Mouse (Mus musculus) lung, adult 2 months (tissue): Measurements from ENCODE around the gene Slc22a23.

ENCODE experiments used
- CTCF ChIP-seq: fragments of 200-500 bp; IDR thresholded peaks from 2 replicates; pipeline ENCODE4 v1.5.1; 2011; ENCODE audit warnings: mild to moderate bottlenecking, low read length, control low read depth; ENCODE audit not compliant: insufficient read depth
- POLR2A ChIP-seq: fragments of 200-500 bp; IDR thresholded peaks from 2 replicates; pipeline ENCODE4 v1.6.1; 2011; ENCODE audit warnings: low read depth, mild to moderate bottlenecking, control low read depth, low read length, borderline replicate concordance; ENCODE audit errors: extremely low read depth

DNA sequence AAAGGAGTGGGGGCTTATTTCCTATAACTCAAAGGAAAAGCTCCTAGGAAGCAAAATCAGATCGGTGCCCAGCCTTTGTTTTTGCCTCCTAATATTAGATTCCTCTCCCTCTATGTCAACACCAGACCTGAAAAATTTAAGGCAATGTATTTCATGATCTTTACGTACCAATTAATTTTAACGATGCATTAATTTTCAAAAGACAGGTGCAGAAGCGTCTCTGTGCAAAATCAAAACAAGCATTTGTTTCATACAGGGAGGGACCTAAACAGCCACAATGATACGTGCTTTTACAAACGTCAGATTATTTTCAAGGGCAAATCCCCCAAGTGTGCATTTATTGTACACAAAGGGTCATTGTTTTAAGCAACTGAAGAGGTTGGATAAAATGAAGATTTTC, 212.1 kb downstream of the Slc22a23 start:
- TF ChIP-seq CTCF (no peak), POLR2A (no peak)
